Mouse (Mus musculus): ENCODE data around the gene Igsf8.

- TF ChIP-seq CTCF (IDR thresholded peaks at IDR 0.05; ENCODE audit: extremely low read depth, insufficient read length, insufficient replicate concordance, low read depth, low read length), result peak; percentile 12; the same call in 1 of the 2 replicates
- no peak for TF ChIP-seq POLR2A (IDR thresholded peaks at IDR 0.05; ENCODE audit: low read depth, low read length)
Measured at GRCm38 (mm10) chr1:172247679-172248078, 13.8 kb upstream of the Igsf8 start.
